Mouse (Mus musculus): ENCODE data around the gene Ubl7. TPM values are rescaled to one million over a fixed set of nuclear protein-coding genes. Genes with fewer than 3 reads are reported as not detected.

Gene Ubl7
- total RNA-seq, 2 experiments from 2014 or later, result 14.2 to 78.4 TPM

- ATAC-seq (replicated peaks; ENCODE audit: poor library complexity), result no peak
Measured at GRCm38 (mm10) chr9:57912571-57912970, 1.8 kb downstream of the Ubl7 start.

- no peak for ATAC-seq (replicated peaks; ENCODE audit: poor library complexity)
Measured at GRCm38 (mm10) chr9:57921491-57922060, 10.8 kb downstream of the Ubl7 start.

GRCm38 (mm10) chr9:57922381-57922780 is 11.6 kb downstream of the Ubl7 start:
- ATAC-seq (replicated peaks; ENCODE audit: poor library complexity), result no peak

GRCm38 (mm10) chr9:57923046-57923445 is 12.3 kb downstream of the Ubl7 start:
- ATAC-seq (replicated peaks; ENCODE audit: poor library complexity), result no peak

GRCm38 (mm10) chr9:57931166-57931767 is 20.5 kb downstream of the Ubl7 start:
- ATAC-seq (replicated peaks; ENCODE audit: poor library complexity), result no peak

GRCm38 (mm10) chr9:57932253-57932652 is 21.5 kb downstream of the Ubl7 start:
- no peak for ATAC-seq (replicated peaks; ENCODE audit: poor library complexity)

- ATAC-seq (replicated peaks; ENCODE audit: poor library complexity), result no peak
Measured at GRCm38 (mm10) chr9:57932831-57933602, 22.2 kb downstream of the Ubl7 start.

GRCm38 (mm10) chr9:57935683-57936437 is 25.1 kb downstream of the Ubl7 start:
- peak; percentile 88 for ATAC-seq (replicated peaks; ENCODE audit: poor library complexity)

GRCm38 (mm10) chr9:57937171-57937570 is 26.4 kb downstream of the Ubl7 start:
- no peak for ATAC-seq (replicated peaks; ENCODE audit: poor library complexity)

- no peak for ATAC-seq (replicated peaks; ENCODE audit: poor library complexity)
Measured at GRCm38 (mm10) chr9:57937651-57938050, 26.9 kb downstream of the Ubl7 start.

- ATAC-seq (replicated peaks; ENCODE audit: poor library complexity), result no peak
Measured at GRCm38 (mm10) chr9:57938225-57939055, 27.7 kb downstream of the Ubl7 start.

GRCm38 (mm10) chr9:57939431-57940348 is 28.9 kb downstream of the Ubl7 start, which contains the start of gene Sema7a:
TSS of gene Sema7a (plus strand) at chr9:57940112.
- ATAC-seq (replicated peaks; ENCODE audit: poor library complexity), result peak; percentile 49

GRCm38 (mm10) chr9:57940349-57940794 is 29.6 kb downstream of the Ubl7 start:
- no peak for ATAC-seq (replicated peaks; ENCODE audit: poor library complexity)

GRCm38 (mm10) chr9:57940861-57941638 is 30.3 kb downstream of the Ubl7 start:
- ATAC-seq (replicated peaks; ENCODE audit: poor library complexity), result no peak

GRCm38 (mm10) chr9:57942039-57942438 is 31.3 kb downstream of the Ubl7 start:
- ATAC-seq (replicated peaks; ENCODE audit: poor library complexity), result no peak

- no peak for ATAC-seq (replicated peaks; ENCODE audit: poor library complexity)
Measured at GRCm38 (mm10) chr9:57943067-57943466, 32.3 kb downstream of the Ubl7 start.

GRCm38 (mm10) chr9:57944572-57944971 is 33.8 kb downstream of the Ubl7 start:
- peak; percentile 76 for ATAC-seq (replicated peaks; ENCODE audit: poor library complexity)

GRCm38 (mm10) chr9:57945771-57946616 is 35.2 kb downstream of the Ubl7 start:
- ATAC-seq (replicated peaks; ENCODE audit: poor library complexity), result no peak
